18 mouse cellular contexts compared by ENCODE assay signal in genomic region chr7:121660705-121661104, GRCm38 (mm10).
"Had no signal": no experiment of that assay in that cellular context is flagged by ENCODE, and none has a peak within 500 bp of the region (broad histone marks: within the 10 kb centered on the region; RNA-seq: fewer than 3 reads in every experiment).

No protein-coding gene starts in this region.

- DNase-seq: kidney, adult 2 months; kidney, postnatal 25 days; layer of hippocampus, adult 9-11 months; layer of hippocampus, postnatal 36 days; liver; liver, embryonic 13.5 days; liver, postnatal 0 days; retina, postnatal 1 day; right cerebral cortex, postnatal 25 days; thymus, adult 18-20 months; thymus, postnatal 14 days had no signal

- H3K27me3 ChIP-seq: kidney, embryonic 15.5 days; limb, embryonic 12.5 days; liver, embryonic 13.5 days; lung, embryonic 15.5 days; megakaryocyte, embryonic 14.5 days; midbrain, embryonic 15.5 days; neural tube, embryonic 13.5 days had no signal

- H3K4me1 ChIP-seq: kidney, embryonic 15.5 days; limb, embryonic 12.5 days; liver, embryonic 13.5 days; lung, embryonic 15.5 days; midbrain, embryonic 15.5 days; neural tube, embryonic 13.5 days had no signal

- H3K27ac ChIP-seq: kidney, embryonic 15.5 days; limb, embryonic 12.5 days; liver, embryonic 13.5 days; lung, embryonic 15.5 days; midbrain, embryonic 15.5 days; neural tube, embryonic 13.5 days had no signal

- H3K9ac ChIP-seq: kidney, embryonic 15.5 days; limb, embryonic 12.5 days; liver, embryonic 13.5 days; liver, postnatal 0 days; lung, embryonic 15.5 days; midbrain, embryonic 15.5 days; neural tube, embryonic 13.5 days had no signal

- ATAC-seq: liver, postnatal 0 days; midbrain, embryonic 15.5 days had no signal

- H3K4me2 ChIP-seq: kidney, embryonic 15.5 days; limb, embryonic 12.5 days; liver, embryonic 13.5 days; lung, embryonic 15.5 days; midbrain, embryonic 11.5 days; midbrain, embryonic 15.5 days; neural tube, embryonic 13.5 days had no signal

- H3K9me3 ChIP-seq: kidney, embryonic 15.5 days; limb, embryonic 12.5 days; liver, embryonic 13.5 days; lung, embryonic 15.5 days; megakaryocyte, embryonic 14.5 days; midbrain, embryonic 15.5 days; neural tube, embryonic 13.5 days had no signal

- H3K4me3 ChIP-seq: kidney, embryonic 15.5 days; limb, embryonic 12.5 days; liver, embryonic 13.5 days; lung, embryonic 15.5 days; megakaryocyte, embryonic 14.5 days; midbrain, embryonic 15.5 days; neural tube, embryonic 13.5 days had no signal
